Mouse (Mus musculus) adrenal gland, adult 2 months (tissue): ENCODE results near the gene Dnajb4. TPM values are rescaled to one million over a fixed set of nuclear protein-coding genes. Genes with fewer than 3 reads are reported as not detected.
"Not testable (repeated sequence)": the region's sequence is repeated elsewhere in the genome, so short reads cannot be mapped to it uniquely, and the experiment has no call there.

Source experiments
- DNase-seq: peaks from one replicate; pipeline ENCODE4 v3.0.0; 2021
- polyA plus RNA-seq: library from polyadenylated mRNA; depleted of rRNA; stranded (reverse); fragments of >200 nt; gene quantifications from 2 replicates; pipeline ENCODE4 v1.2.3, GENCODE M21; 2012; rRNA removed
- total RNA-seq, 2 experiments: library from RNA; stranded (reverse); gene quantifications; 2 replicates each; pipeline ENCODE4 v1.2.3; 2021

Dnajb4 gene
- total and polyA plus RNA-seq, 3 experiments = 4.1 to 63.9 (median 44.1) TPM

DNA sequence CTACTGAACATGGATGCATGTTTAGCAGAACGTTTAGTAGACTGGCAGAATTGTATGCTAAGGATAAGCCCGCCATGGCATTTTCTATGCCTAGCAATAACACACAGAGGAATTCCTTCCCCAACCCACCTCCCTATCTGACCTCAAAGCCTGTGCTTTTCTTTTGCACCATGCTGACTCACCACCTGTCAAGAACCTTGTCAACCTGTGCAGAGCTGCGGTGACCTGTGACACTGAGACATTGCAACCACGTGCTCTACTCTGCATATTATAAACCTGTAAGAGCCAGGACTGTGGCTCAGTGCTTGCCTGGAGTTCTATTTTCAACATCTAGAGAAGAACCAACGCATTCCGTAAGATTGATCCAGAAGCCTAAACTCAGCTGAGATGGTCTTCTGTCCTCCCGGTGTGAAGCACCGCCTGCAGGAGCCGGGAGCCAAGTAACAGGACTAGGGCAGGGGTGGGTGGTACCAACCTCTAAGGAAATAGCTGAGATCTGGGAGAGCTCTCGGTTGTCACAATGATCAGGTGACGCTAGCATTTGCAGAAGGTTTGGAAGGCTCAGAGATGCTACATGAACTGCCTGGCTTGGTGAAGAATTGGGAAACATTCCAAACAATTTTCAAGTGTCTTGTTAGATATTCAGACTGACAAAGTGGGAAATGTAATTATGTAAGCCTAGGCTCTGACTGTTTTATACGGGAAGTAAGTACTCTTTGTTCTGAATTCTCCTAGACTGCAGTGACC lies 62.8 kb downstream of the Dnajb4 start:
- DNase-seq = no peak

DNA sequence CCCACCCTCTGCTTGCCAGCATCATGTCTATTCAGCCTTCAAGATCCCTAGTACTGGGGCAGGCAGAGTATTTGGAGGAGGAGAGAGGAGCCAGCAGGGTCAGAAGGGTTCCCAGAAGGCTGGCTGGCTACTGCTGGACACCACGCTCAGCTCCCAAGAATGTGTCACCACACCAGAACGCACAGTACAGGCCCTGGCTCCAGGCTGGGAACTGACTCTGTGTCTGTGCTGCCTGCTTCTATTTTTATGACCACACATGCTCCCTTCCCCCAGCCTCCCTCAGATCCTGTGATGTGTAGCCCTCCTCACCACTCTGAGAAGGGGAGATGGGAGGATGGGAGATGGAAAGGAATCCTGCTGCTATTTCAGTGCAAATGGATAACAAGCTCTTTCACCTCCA lies 64.9 kb downstream of the Dnajb4 start:
- DNase-seq = peak; percentile 49

- DNase-seq = peak; percentile 42
Measured at GRCm38 (mm10) chr3:152142989-152143695, 67.0 kb downstream of the Dnajb4 start.

DNA sequence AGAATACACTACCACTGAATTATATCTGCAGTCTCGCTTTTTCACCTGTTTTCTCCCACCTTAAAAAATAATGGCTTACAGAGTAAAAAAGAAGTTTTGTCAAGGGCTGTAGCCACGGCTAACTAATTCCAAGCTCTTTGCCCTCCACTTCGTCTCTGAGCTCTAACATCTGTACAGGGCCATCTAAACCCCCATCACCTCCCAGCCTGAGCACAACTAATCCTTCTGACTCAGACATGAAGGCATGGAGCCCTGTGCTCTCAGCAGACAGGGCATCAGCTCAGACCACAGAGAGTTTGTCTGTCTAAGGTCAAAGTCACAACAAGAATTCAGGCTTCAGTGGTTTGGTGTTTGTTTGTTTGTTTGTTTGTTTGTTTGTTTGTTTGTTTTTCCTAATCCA lies 68.0 kb downstream of the Dnajb4 start:
- DNase-seq = peak; percentile 21

GRCm38 (mm10) chr3:152139308-152139707 lies 70.8 kb downstream of the Dnajb4 start:
- not testable (repeated sequence) for DNase-seq

DNA sequence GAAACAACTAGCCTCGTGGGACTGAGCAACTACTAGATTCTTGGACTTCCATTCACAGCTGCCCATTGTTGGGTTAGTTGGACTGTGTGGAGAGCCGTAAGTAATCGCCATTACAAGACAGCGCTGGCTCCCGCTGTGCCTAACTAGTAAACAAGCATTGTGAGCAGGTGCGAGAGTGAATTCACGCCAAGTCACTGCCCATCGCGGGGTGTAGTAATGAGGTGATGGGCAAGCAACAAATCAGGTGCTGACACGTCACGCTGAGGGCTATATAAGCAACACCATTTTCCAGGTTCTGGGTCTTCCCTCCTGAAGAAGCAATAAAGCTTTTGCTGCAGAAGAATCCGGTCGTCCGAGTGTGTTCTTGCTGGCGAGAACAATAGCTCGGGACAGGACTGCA lies 74.0 kb downstream of the Dnajb4 start:
- DNase-seq = not testable (repeated sequence)

DNA sequence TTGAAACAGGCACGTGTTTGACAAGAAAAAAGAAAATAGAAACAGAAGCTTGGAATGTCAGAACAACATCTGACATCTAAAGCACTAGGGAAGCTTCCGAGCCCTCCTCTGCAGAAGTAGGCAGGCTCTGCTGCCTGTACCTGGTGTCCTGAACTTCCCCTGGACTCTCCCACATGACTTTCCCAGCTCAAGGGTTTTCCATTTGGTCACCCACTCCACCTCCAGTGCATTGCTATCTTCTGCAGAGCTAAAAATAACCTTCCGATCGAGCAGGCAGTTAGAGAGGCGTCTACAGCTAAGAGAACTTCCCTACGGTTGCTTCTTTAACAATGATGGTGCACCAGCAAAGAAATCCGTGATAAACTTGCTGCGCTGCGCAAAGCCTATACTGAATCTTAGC lies 76.5 kb downstream of the Dnajb4 start:
- DNase-seq = no peak

- DNase-seq = no peak
Measured at GRCm38 (mm10) chr3:152130963-152131362, 79.1 kb downstream of the Dnajb4 start.

GRCm38 (mm10) chr3:152129426-152129825 lies 80.7 kb downstream of the Dnajb4 start:
- not testable (repeated sequence) for DNase-seq

GRCm38 (mm10) chr3:152128631-152129030 lies 81.5 kb downstream of the Dnajb4 start:
- no peak for DNase-seq

Other genes with a start within 250 kb of the Dnajb4 start
- gene Gipc2, start 44.1 kb downstream of the Dnajb4 start, total RNA-seq = 1 to 10 TPM in 1 of 2 experiments, under 1 TPM in 1; 0.52 to 1.1 TPM
- 0.11 and 0.20 TPM in 2 replicates for gene Gipc2, start 44.1 kb downstream of the Dnajb4 start, polyA plus RNA-seq
- 100 to 1,000 TPM; 118 to 137 TPM for gene Fubp1, start 120 bp upstream of the Dnajb4 start, total RNA-seq
- gene Fubp1, start 120 bp upstream of the Dnajb4 start, polyA plus RNA-seq = 71.8 and 97.5 TPM in 2 replicates
- gene Nexn, start 56.0 kb upstream of the Dnajb4 start, total RNA-seq = 1 to 10 TPM; 3.7 TPM
- gene Nexn, start 56.0 kb upstream of the Dnajb4 start, polyA plus RNA-seq = not detected in 2 replicates
- gene Miga1, start 130.1 kb upstream of the Dnajb4 start, total RNA-seq = 10 to 100 TPM in 1 of 2 experiments, 1 to 10 TPM in 1; 8.4 to 12.3 TPM
- 4.1 and 6.5 TPM in 2 replicates for gene Miga1, start 130.1 kb upstream of the Dnajb4 start, polyA plus RNA-seq
- 10 to 100 TPM; 87.8 to 99.7 TPM for gene Usp33, start 136.2 kb upstream of the Dnajb4 start, total RNA-seq
- gene Usp33, start 136.2 kb upstream of the Dnajb4 start, polyA plus RNA-seq = 8.4 and 14.0 TPM in 2 replicates
- gene Zzz3, start 185.2 kb upstream of the Dnajb4 start, total RNA-seq = 10 to 100 TPM; 30.1 to 35.5 TPM
- gene Zzz3, start 185.2 kb upstream of the Dnajb4 start, polyA plus RNA-seq = 11.4 and 12.5 TPM in 2 replicates